Mouse (Mus musculus) liver, embryonic 14.5 days (tissue): ENCODE measurements around the gene Tuba4a.

Source experiments
- CTCF ChIP-seq: IDR thresholded peaks from 2 replicates; pipeline ENCODE4 v1.5.1; 2016; ENCODE audit warnings: antibody characterized with exemption, low read depth, control low read depth
- EP300 ChIP-seq: IDR thresholded peaks from 2 replicates; pipeline ENCODE4 v1.6.1; 2016; ENCODE audit warnings: antibody characterized with exemption, low read depth

DNA sequence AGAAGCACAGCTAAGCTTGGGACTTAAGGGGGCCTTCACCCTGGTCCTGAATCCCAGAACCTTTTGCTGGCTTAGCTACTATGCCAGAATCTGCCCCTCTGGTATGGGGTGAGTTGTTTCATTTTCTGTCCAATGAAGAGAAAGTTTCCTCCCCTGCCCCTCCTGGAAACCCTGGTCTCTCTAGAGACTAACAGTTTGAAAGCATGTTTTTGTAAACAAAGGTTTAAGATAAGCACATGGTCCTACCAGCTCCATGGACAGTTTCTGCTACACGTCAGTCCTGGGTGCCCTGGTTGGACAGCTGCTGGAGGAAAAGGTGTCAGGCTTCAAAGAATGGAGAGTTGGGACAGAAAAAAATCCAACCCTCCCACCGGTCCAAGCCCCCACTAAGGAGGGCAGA, 29.1 kb downstream of the Tuba4a start:
- TF ChIP-seq CTCF (no peak), EP300 (no peak)
